Mouse (Mus musculus) olfactory bulb, adult 2 months (tissue): ENCODE measurements around the gene Cntnap1. TPM values are rescaled to one million over a fixed set of nuclear protein-coding genes. Genes with fewer than 3 reads are reported as not detected.

Experiments
- H3K27ac ChIP-seq: fragments of 200-500 bp; 2 replicates; pipeline ENCODE4 v1.5.1; 2012; ENCODE audit warnings: low read depth, low read length; ENCODE audit not compliant: insufficient read depth
- H3K4me1 ChIP-seq: fragments of 200-500 bp; 2 replicates; pipeline ENCODE4 v1.6.1; 2012; ENCODE audit warnings: low read length; ENCODE audit not compliant: control insufficient read depth, insufficient read depth
- H3K4me3 ChIP-seq: fragments of 200-500 bp; 2 replicates; pipeline ENCODE4 v1.5.1; 2012; ENCODE audit warnings: mild to moderate bottlenecking, low read depth, low read length, moderate library complexity; ENCODE audit not compliant: insufficient read depth
- CTCF ChIP-seq: fragments of 200-500 bp; IDR thresholded peaks from 2 replicates; pipeline ENCODE4 v1.5.1; 2012; ENCODE audit warnings: low read depth, mild to moderate bottlenecking, low read length, moderate library complexity; ENCODE audit not compliant: insufficient read depth
- POLR2A ChIP-seq: fragments of 200-500 bp; IDR thresholded peaks from 2 replicates; pipeline ENCODE4 v1.6.1; 2012; ENCODE audit warnings: mild to moderate bottlenecking, low read depth, low read length, moderate library complexity; ENCODE audit not compliant: insufficient read depth
- WGBS: fragments of 180-500 bp; shearing (Covaris S2); methylation state at CpG from one replicate; pipeline ENCODE4 v1.1.7; 2018; 5-methylcytosine and 5-hydroxymethylcytosine counted together
- polyA plus RNA-seq: library from polyadenylated mRNA; stranded (reverse); fragments of >200 nt; gene quantifications from 2 replicates; pipeline ENCODE4 v1.2.4, GENCODE M21; 2012; ENCODE audit warnings: low replicate concordance; ENCODE audit not compliant: missing spikeins, insufficient read depth, insufficient read length

Gene Cntnap1
- polyA plus RNA-seq, 1 experiment, result not detected

DNA sequence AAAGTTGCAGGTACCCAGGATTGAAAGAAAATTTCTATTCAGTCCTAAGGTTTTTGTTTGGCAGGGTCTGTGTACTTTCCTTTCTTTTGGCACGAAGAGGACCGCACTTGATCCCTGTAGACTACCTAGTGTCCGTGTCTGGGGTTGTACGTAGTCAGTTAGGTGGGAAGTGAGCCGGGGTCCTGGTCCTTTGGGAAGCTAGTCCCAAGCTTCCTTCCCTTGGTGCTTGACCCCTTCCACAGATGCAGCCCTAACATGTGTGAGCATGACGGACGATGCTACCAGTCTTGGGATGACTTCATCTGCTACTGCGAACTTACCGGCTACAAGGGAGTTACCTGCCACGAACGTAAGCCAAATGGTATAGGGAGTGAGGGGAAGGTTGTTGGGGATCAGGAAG, 11.6 kb downstream of the Cntnap1 start:
- Histone ChIP-seq H3K4me3 (no peak overlapping the region), H3K4me1 (peaks cover 9% of the 10 kb centered on the region), H3K27ac (no peak overlapping the region)
- 96% methylated on average over 11 of the region's 11 CpGs for WGBS
- no peak for TF ChIP-seq POLR2A
- TF ChIP-seq CTCF, result no peak

- peaks cover 1% of the 10 kb centered on the region; the same call in 1 of the 2 replicates for H3K4me1 ChIP-seq
- 79% methylated on average over 14 of the region's 14 CpGs for WGBS
- TF ChIP-seq POLR2A (no peak), CTCF (no peak)
- H3K4me3 ChIP-seq, result no peak overlapping the region
- no peak overlapping the region for H3K27ac ChIP-seq
These were observed 12.6 kb downstream of the Cntnap1 start for GRCm38 (mm10) chr11:101182771-101183517.

- no peak for TF ChIP-seq POLR2A
- no peak for TF ChIP-seq CTCF
- Histone ChIP-seq H3K4me1 (peaks cover 8% of the 10 kb centered on the region), H3K27ac (no peak overlapping the region), H3K4me3 (no peak overlapping the region)
- 88% methylated on average over 12 of the region's 12 CpGs for WGBS
These were observed 14.7 kb downstream of the Cntnap1 start for GRCm38 (mm10) chr11:101184984-101185383.

- no peak for TF ChIP-seq POLR2A
- no peak for TF ChIP-seq CTCF
- peaks cover 12% of the 10 kb centered on the region for H3K4me1 ChIP-seq
- no peak overlapping the region for H3K27ac ChIP-seq
- no peak overlapping the region for H3K4me3 ChIP-seq
- 93% methylated on average over 4 of the region's 4 CpGs for WGBS
These were observed 15.1 kb downstream of the Cntnap1 start for GRCm38 (mm10) chr11:101185441-101185840.

GRCm38 (mm10) chr11:101186526-101187247, 16.4 kb downstream of the Cntnap1 start:
- Histone ChIP-seq H3K4me3 (no peak overlapping the region), H3K27ac (no peak overlapping the region), H3K4me1 (peaks cover 24% of the 10 kb centered on the region)
- WGBS, result 77% methylated on average over 27 of the region's 27 CpGs
- no peak for TF ChIP-seq POLR2A
- TF ChIP-seq CTCF, result no peak

DNA sequence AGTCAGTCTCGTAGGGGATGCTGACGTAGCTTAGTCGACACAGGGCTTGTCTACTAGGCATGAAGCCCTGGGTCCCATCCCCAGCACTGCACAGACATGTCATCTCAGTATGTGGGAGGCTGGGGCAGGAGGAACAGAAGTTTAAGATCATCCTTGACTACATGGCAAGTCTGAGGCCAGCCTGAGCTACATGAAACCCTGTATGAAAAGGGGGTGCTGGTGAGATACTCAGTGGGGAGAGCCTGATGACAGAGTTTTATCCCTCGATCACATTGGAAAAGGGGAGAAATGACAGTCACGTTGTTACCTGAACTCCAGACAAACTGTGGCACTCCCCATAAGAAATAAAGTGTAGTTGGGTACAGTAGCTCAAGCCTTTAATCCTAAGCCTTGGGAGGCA, 17.2 kb downstream of the Cntnap1 start:
- Histone ChIP-seq H3K27ac (no peak overlapping the region), H3K4me1 (peaks cover 25% of the 10 kb centered on the region), H3K4me3 (no peak overlapping the region)
- no peak for TF ChIP-seq POLR2A
- TF ChIP-seq CTCF, result no peak
- 91% methylated on average over 5 of the region's 5 CpGs for WGBS

- Histone ChIP-seq H3K4me1 (peaks cover 29% of the 10 kb centered on the region), H3K4me3 (no peak overlapping the region), H3K27ac (no peak overlapping the region)
- TF ChIP-seq POLR2A (no peak), CTCF (no peak)
- WGBS, result 85% methylated on average over 11 of the region's 11 CpGs
These were observed 18.0 kb downstream of the Cntnap1 start for GRCm38 (mm10) chr11:101188166-101188805.

- 0 out of 2 replicates have a peak overlapping the region, but pooled peaks have one; percentile 22 for H3K27ac ChIP-seq
- WGBS, result 18% methylated on average over 6 of the region's 6 CpGs
These were observed 19.3 kb downstream of the Cntnap1 start for GRCm38 (mm10) chr11:101189495-101190180.

More at GRCm38 (mm10) chr11:101189495-101190180, 19.3 kb downstream of the Cntnap1 start:
- Histone ChIP-seq H3K4me1 (peaks cover 29% of the 10 kb centered on the region), H3K4me3 (no peak overlapping the region)
- TF ChIP-seq CTCF (no peak), POLR2A (no peak)
